Mouse (Mus musculus): ENCODE measurements around the gene Ncapg2. TPM values are rescaled to one million over a fixed set of nuclear protein-coding genes. Genes with fewer than 3 reads are reported as not detected.

Ncapg2 gene
- polyA plus RNA-seq, 1 experiment: 73.4 TPM

GRCm38 (mm10) chr12:116473761-116474160 is 68.6 kb downstream of the Ncapg2 start:
- TF ChIP-seq POLR2A (IDR thresholded peaks at IDR 0.05; ENCODE audit: borderline replicate concordance, low read depth, low read length): no peak
- TF ChIP-seq CTCF (IDR thresholded peaks at IDR 0.05; ENCODE audit: low read depth, low read length): no peak
- no peak overlapping the region for H3K27ac ChIP-seq (ENCODE audit: insufficient read depth, low read depth, low read length)
- H3K4me3 ChIP-seq (ENCODE audit: insufficient read depth, low read length): no peak overlapping the region
- peaks cover 5% of the 10 kb centered on the region; the same call in 1 of the 2 replicates for H3K4me1 ChIP-seq (ENCODE audit: control insufficient read depth, insufficient read depth, low read length)

GRCm38 (mm10) chr12:116474676-116475075 is 69.5 kb downstream of the Ncapg2 start:
- H3K4me1 ChIP-seq (ENCODE audit: control insufficient read depth, insufficient read depth, low read length): peaks cover 5% of the 10 kb centered on the region; the same call in 1 of the 2 replicates
- H3K4me3 ChIP-seq (ENCODE audit: insufficient read depth, low read length): no peak overlapping the region
- TF ChIP-seq CTCF (IDR thresholded peaks at IDR 0.05; ENCODE audit: low read depth, low read length): no peak
- TF ChIP-seq POLR2A (IDR thresholded peaks at IDR 0.05; ENCODE audit: borderline replicate concordance, low read depth, low read length): no peak
- no peak overlapping the region for H3K27ac ChIP-seq (ENCODE audit: insufficient read depth, low read depth, low read length)

- H3K4me3 ChIP-seq (ENCODE audit: insufficient read depth, low read length): no peak overlapping the region
- no peak overlapping the region for H3K27ac ChIP-seq (ENCODE audit: insufficient read depth, low read depth, low read length)
- no peak for TF ChIP-seq CTCF (IDR thresholded peaks at IDR 0.05; ENCODE audit: low read depth, low read length)
- TF ChIP-seq POLR2A (IDR thresholded peaks at IDR 0.05; ENCODE audit: borderline replicate concordance, low read depth, low read length): no peak
- H3K4me1 ChIP-seq (ENCODE audit: control insufficient read depth, insufficient read depth, low read length): 0 out of 2 replicates have a peak, but pooled peaks cover 2% of the 10 kb centered on the region
Observed at GRCm38 (mm10) chr12:116478771-116479170, 73.6 kb downstream of the Ncapg2 start.

- TF ChIP-seq POLR2A (IDR thresholded peaks at IDR 0.05; ENCODE audit: borderline replicate concordance, low read depth, low read length) (no peak), CTCF (IDR thresholded peaks at IDR 0.05; ENCODE audit: low read depth, low read length) (no peak)
- Histone ChIP-seq H3K4me3 (ENCODE audit: insufficient read depth, low read length) (no peak overlapping the region), H3K27ac (ENCODE audit: insufficient read depth, low read depth, low read length) (no peak overlapping the region), H3K4me1 (ENCODE audit: control insufficient read depth, insufficient read depth, low read length) (peaks cover 2% of the 10 kb centered on the region; the same call in 1 of the 2 replicates)
Observed at GRCm38 (mm10) chr12:116481921-116482320, 76.7 kb downstream of the Ncapg2 start.

- peaks cover 2% of the 10 kb centered on the region; the same call in 1 of the 2 replicates for H3K4me1 ChIP-seq (ENCODE audit: control insufficient read depth, insufficient read depth, low read length)
- no peak overlapping the region for H3K4me3 ChIP-seq (ENCODE audit: insufficient read depth, low read length)
- TF ChIP-seq POLR2A (IDR thresholded peaks at IDR 0.05; ENCODE audit: borderline replicate concordance, low read depth, low read length): no peak
- TF ChIP-seq CTCF (IDR thresholded peaks at IDR 0.05; ENCODE audit: low read depth, low read length): no peak
- no peak overlapping the region for H3K27ac ChIP-seq (ENCODE audit: insufficient read depth, low read depth, low read length)
Observed at GRCm38 (mm10) chr12:116483581-116483980, 78.4 kb downstream of the Ncapg2 start.

- TF ChIP-seq POLR2A (IDR thresholded peaks at IDR 0.05; ENCODE audit: borderline replicate concordance, low read depth, low read length) (no peak), CTCF (IDR thresholded peaks at IDR 0.05; ENCODE audit: low read depth, low read length) (no peak)
- peak overlapping the region; percentile 35; the same call in 1 of the 2 replicates for H3K4me3 ChIP-seq (ENCODE audit: insufficient read depth, low read length)
- no peak overlapping the region for H3K27ac ChIP-seq (ENCODE audit: insufficient read depth, low read depth, low read length)
- peaks cover 2% of the 10 kb centered on the region; the same call in 1 of the 2 replicates for H3K4me1 ChIP-seq (ENCODE audit: control insufficient read depth, insufficient read depth, low read length)
Observed at GRCm38 (mm10) chr12:116484991-116485390, 79.8 kb downstream of the Ncapg2 start.

GRCm38 (mm10) chr12:116485591-116486403 is 80.6 kb downstream of the Ncapg2 start, which contains the start of gene Ptprn2:
Gene Ptprn2 (plus strand): TSS chr12:116485720.
- H3K27ac ChIP-seq (ENCODE audit: insufficient read depth, low read depth, low read length): no peak within 1 kb of the TSS
- H3K4me1 ChIP-seq (ENCODE audit: control insufficient read depth, insufficient read depth, low read length): peaks cover 2% of the 10 kb centered on the region; the same call in 1 of the 2 replicates
- H3K4me3 ChIP-seq (ENCODE audit: insufficient read depth, low read length): peak within 1 kb of the TSS; percentile 44
- TF ChIP-seq CTCF (IDR thresholded peaks at IDR 0.05; ENCODE audit: low read depth, low read length): no peak
- no peak for TF ChIP-seq POLR2A (IDR thresholded peaks at IDR 0.05; ENCODE audit: borderline replicate concordance, low read depth, low read length)

GRCm38 (mm10) chr12:116486404-116486730 is 81.2 kb downstream of the Ncapg2 start:
- Histone ChIP-seq H3K27ac (ENCODE audit: insufficient read depth, low read depth, low read length) (no peak overlapping the region), H3K4me1 (ENCODE audit: control insufficient read depth, insufficient read depth, low read length) (peaks cover 2% of the 10 kb centered on the region; the same call in 1 of the 2 replicates), H3K4me3 (ENCODE audit: insufficient read depth, low read length) (peak overlapping the region; percentile 44)
- no peak for TF ChIP-seq CTCF (IDR thresholded peaks at IDR 0.05; ENCODE audit: low read depth, low read length)

GRCm38 (mm10) chr12:116488836-116489235 is 83.6 kb downstream of the Ncapg2 start:
- Histone ChIP-seq H3K4me1 (ENCODE audit: control insufficient read depth, insufficient read depth, low read length) (peaks cover 2% of the 10 kb centered on the region; the same call in 1 of the 2 replicates), H3K27ac (ENCODE audit: insufficient read depth, low read depth, low read length) (no peak overlapping the region), H3K4me3 (ENCODE audit: insufficient read depth, low read length) (no peak overlapping the region)
- TF ChIP-seq CTCF (IDR thresholded peaks at IDR 0.05; ENCODE audit: low read depth, low read length) (no peak), POLR2A (IDR thresholded peaks at IDR 0.05; ENCODE audit: borderline replicate concordance, low read depth, low read length) (no peak)

All from bone marrow macrophage, adult 2 months (primary cell).